Mouse (Mus musculus) intestine, embryonic 14.5 days (tissue): ENCODE measurements at regions not wholly inside any gene's neighbourhood (a gene's known extent, or its start where the extent isn't known, plus 50 kb on each side); places are given as distances from the start of the nearest gene placed in this dataset.
A peak's percentile ranks its signal among the peaks of the same experiment; 100 is the strongest.

Source experiments
- ATAC-seq: fragments of 200-750 bp; cut with Nextera tagmentation; replicated peaks from 2 replicates; pipeline ENCODE4 v1.8.0; 2017; ENCODE audit warnings: low read depth, moderate number of reproducible peaks, moderate TSS enrichment, moderate library complexity; ENCODE audit not compliant: low FRiP score, low TSS enrichment
- DNase-seq: peaks from one replicate; pipeline ENCODE4 v3.0.0-alpha.2; 2018; ENCODE audit warnings: low spot score
- H3K27ac ChIP-seq: fragments of 300-500 bp; sonication (generic); 2 replicates; pipeline ENCODE4 v1.5.1; 2014; ENCODE audit warnings: low read depth, mild to moderate bottlenecking, control low read depth
- H3K27me3 ChIP-seq: fragments of 300-500 bp; sonication (generic); replicated peaks from 2 replicates; pipeline ENCODE4 v1.6.1; 2014; ENCODE audit warnings: low read length, control low read depth; ENCODE audit not compliant: control insufficient read depth, insufficient read depth
- H3K36me3 ChIP-seq: fragments of 300-500 bp; sonication (generic); 2 replicates; pipeline ENCODE4 v1.6.1; 2014; ENCODE audit warnings: low read length, control low read depth; ENCODE audit not compliant: control insufficient read depth, insufficient read depth
- H3K4me1 ChIP-seq: fragments of 300-500 bp; sonication (generic); replicated peaks from 2 replicates; pipeline ENCODE4 v1.6.1; 2014; ENCODE audit warnings: low read length, control low read depth, mixed read lengths; ENCODE audit not compliant: control insufficient read depth, insufficient read depth
- H3K4me2 ChIP-seq: fragments of 300-500 bp; sonication (generic); 2 replicates; pipeline ENCODE4 v1.6.1; 2014; ENCODE audit warnings: low read length
- H3K4me3 ChIP-seq: fragments of 300-500 bp; sonication (generic); 2 replicates; pipeline ENCODE4 v1.5.1; 2014; ENCODE audit warnings: low read depth, low read length, control low read depth, mixed read lengths
- H3K9ac ChIP-seq: fragments of 300-500 bp; sonication (generic); 2 replicates; pipeline ENCODE4 v1.6.1; 2014; ENCODE audit warnings: mild to moderate bottlenecking, low read length
- H3K9me3 ChIP-seq: fragments of 300-500 bp; sonication (generic); 2 replicates; pipeline ENCODE4 v1.6.1; 2016; ENCODE audit warnings: low read length, control low read depth; ENCODE audit not compliant: control insufficient read depth
- WGBS: fragments of 180-500 bp; shearing (Covaris S2); extraction: QIAGEN DNeasy Blood & Tissue Kit; methylation state at CpG from one replicate; pipeline ENCODE4 v1.1.7; 2014; 5-methylcytosine and 5-hydroxymethylcytosine counted together

GRCm38 (mm10) chr12:106842396-106842795 is 646.0 kb upstream of the 3110018I06Rik start:
- no peaks in the 10 kb centered on the region for H3K36me3 ChIP-seq
- peak; percentile 66; the same call in 1 of the 2 replicates for ATAC-seq
- WGBS: 55% methylated on average over 8 of the region's 8 CpGs

GRCm38 (mm10) chr12:106851666-106852065 is 636.8 kb upstream of the 3110018I06Rik start:
- DNase-seq (no peak), ATAC-seq (no peak)
- Histone ChIP-seq H3K27ac (no peak overlapping the region), H3K9ac (no peak overlapping the region), H3K27me3 (no peaks in the 10 kb centered on the region), H3K4me3 (no peak overlapping the region), H3K4me1 (no peaks in the 10 kb centered on the region), H3K4me2 (no peak overlapping the region), H3K36me3 (no peaks in the 10 kb centered on the region), H3K9me3 (no peaks in the 10 kb centered on the region)
- WGBS: 79% methylated on average over 4 of the region's 4 CpGs

More at GRCm38 (mm10) chr12:106842396-106842795, 646.0 kb upstream of the 3110018I06Rik start:
- H3K4me1 ChIP-seq: 0 out of 2 replicates have a peak, but pooled peaks cover 6% of the 10 kb centered on the region
- DNase-seq: no peak
- H3K27ac ChIP-seq: no peak overlapping the region
- H3K4me2 ChIP-seq: no peak overlapping the region
- H3K4me3 ChIP-seq: no peak overlapping the region
- no peaks in the 10 kb centered on the region for H3K9me3 ChIP-seq
- H3K9ac ChIP-seq: no peak overlapping the region
- no peaks in the 10 kb centered on the region for H3K27me3 ChIP-seq

GRCm38 (mm10) chr12:106852736-106853135 is 635.7 kb upstream of the 3110018I06Rik start:
- Histone ChIP-seq H3K4me2 (no peak overlapping the region), H3K27ac (no peak overlapping the region), H3K9me3 (no peaks in the 10 kb centered on the region), H3K36me3 (no peaks in the 10 kb centered on the region), H3K9ac (no peak overlapping the region), H3K4me3 (no peak overlapping the region), H3K27me3 (no peaks in the 10 kb centered on the region), H3K4me1 (no peaks in the 10 kb centered on the region)
- ATAC-seq (no peak), DNase-seq (no peak)
- 76% methylated on average over 8 of the region's 8 CpGs for WGBS

DNA sequence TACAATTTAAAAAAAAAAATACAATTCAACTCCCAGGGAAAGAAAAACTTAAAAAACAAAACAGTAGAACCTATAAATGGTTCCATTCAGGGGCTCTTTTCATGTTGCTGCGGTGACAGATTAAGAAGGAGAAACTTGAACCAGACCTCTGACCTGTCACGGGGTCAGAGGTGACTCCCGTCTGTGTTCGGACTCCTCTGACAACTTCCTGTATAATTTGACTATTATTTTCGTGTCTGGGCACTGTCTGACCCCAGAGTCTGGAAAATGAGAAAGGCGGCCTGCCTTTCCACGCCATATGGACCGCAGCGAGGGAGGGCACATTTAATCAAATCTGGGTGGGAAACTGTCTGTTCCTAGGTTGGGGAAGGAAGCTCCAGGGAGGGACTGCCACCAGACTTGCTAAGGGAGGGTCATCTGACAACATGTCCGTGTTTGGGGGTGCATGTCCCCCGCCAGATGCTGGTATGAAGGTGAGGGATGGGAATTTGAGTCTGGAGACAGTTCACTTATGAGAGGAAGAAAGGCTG is 634.7 kb upstream of the 3110018I06Rik start:
- DNase-seq (no peak), ATAC-seq (no peak)
- Histone ChIP-seq H3K27ac (no peak overlapping the region), H3K9ac (no peak overlapping the region), H3K4me2 (no peak overlapping the region), H3K27me3 (no peaks in the 10 kb centered on the region), H3K9me3 (no peaks in the 10 kb centered on the region), H3K4me1 (no peaks in the 10 kb centered on the region), H3K36me3 (no peaks in the 10 kb centered on the region), H3K4me3 (no peak overlapping the region)
- 34% methylated on average over 11 of the region's 11 CpGs for WGBS

DNA sequence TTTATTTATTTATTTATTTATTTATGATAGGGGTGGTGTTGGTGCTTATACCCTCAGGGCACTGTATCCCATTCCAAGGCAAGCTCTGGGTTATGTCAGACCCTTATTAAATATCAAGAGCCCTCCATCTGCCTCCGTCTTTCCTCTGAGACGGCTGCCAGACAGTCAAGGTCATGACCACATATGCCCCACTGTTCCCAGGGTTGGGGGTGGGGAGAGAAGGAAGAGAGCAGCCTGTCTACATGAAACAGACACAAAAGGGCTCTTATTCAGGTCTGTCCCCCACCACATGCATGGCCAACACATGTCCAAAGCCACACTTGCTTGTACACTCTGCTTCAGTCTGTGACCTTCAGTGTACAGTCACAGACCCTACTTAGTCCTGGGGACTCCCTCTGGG is 632.9 kb upstream of the 3110018I06Rik start:
- H3K36me3 ChIP-seq: no peaks in the 10 kb centered on the region

GRCm38 (mm10) chr12:106861638-106862037 is 626.8 kb upstream of the 3110018I06Rik start:
- H3K36me3 ChIP-seq: no peaks in the 10 kb centered on the region
- H3K27me3 ChIP-seq: no peaks in the 10 kb centered on the region
- no peak overlapping the region for H3K4me3 ChIP-seq
- no peaks in the 10 kb centered on the region for H3K4me1 ChIP-seq
- H3K9ac ChIP-seq: no peak overlapping the region
- H3K9me3 ChIP-seq: no peaks in the 10 kb centered on the region
- H3K27ac ChIP-seq: no peak overlapping the region
- 85% methylated on average over 5 of the region's 5 CpGs for WGBS
- DNase-seq (no peak), ATAC-seq (no peak)
- H3K4me2 ChIP-seq: no peak overlapping the region

More for the DNA sequence above, 632.9 kb upstream of the 3110018I06Rik start:
- no peaks in the 10 kb centered on the region for H3K27me3 ChIP-seq
- no peak overlapping the region for H3K9ac ChIP-seq
- no peak for ATAC-seq
- WGBS: 46% methylated on average over 2 of the region's 2 CpGs
- H3K27ac ChIP-seq: no peak overlapping the region
- H3K4me1 ChIP-seq: no peaks in the 10 kb centered on the region
- no peak overlapping the region for H3K4me3 ChIP-seq
- no peak for DNase-seq
- no peaks in the 10 kb centered on the region for H3K9me3 ChIP-seq
- no peak overlapping the region for H3K4me2 ChIP-seq

DNA sequence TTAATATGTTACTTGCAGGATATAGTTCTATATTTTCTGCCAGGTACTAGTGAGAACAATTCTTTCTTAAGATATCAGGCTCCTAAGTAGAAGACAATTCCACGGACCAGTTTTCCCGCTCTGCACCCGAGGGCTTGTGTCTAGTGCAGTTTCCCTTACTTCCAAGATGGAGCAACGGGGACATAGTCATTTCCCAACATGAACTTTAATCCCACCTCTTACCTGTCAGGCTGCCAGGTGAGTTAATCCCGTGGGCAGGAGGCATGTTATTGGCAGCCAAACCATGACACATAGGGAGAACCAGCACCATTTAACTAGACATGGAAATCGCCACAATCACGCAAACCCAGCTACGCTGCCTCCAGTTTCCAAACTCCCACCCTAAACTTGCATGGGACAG is 624.4 kb upstream of the 3110018I06Rik start:
- H3K27me3 ChIP-seq: no peaks in the 10 kb centered on the region
- ATAC-seq: no peak
- WGBS: 92% methylated on average over 8 of the region's 8 CpGs

GRCm38 (mm10) chr12:106868036-106868435 is 620.4 kb upstream of the 3110018I06Rik start:
- no peak overlapping the region for H3K4me2 ChIP-seq
- H3K9ac ChIP-seq: no peak overlapping the region
- H3K9me3 ChIP-seq: no peaks in the 10 kb centered on the region
- WGBS: 80% methylated on average over 6 of the region's 6 CpGs
- no peak overlapping the region for H3K27ac ChIP-seq
- H3K4me3 ChIP-seq: no peak overlapping the region
- no peaks in the 10 kb centered on the region for H3K4me1 ChIP-seq
- ATAC-seq: no peak
- no peaks in the 10 kb centered on the region for H3K36me3 ChIP-seq
- H3K27me3 ChIP-seq: no peaks in the 10 kb centered on the region
- DNase-seq: no peak

More for the DNA sequence above, 624.4 kb upstream of the 3110018I06Rik start:
- H3K4me2 ChIP-seq: no peak overlapping the region
- no peaks in the 10 kb centered on the region for H3K4me1 ChIP-seq
- H3K9me3 ChIP-seq: no peaks in the 10 kb centered on the region
- no peak overlapping the region for H3K4me3 ChIP-seq
- no peak overlapping the region for H3K27ac ChIP-seq
- DNase-seq: no peak
- H3K36me3 ChIP-seq: no peaks in the 10 kb centered on the region
- H3K9ac ChIP-seq: no peak overlapping the region

DNA sequence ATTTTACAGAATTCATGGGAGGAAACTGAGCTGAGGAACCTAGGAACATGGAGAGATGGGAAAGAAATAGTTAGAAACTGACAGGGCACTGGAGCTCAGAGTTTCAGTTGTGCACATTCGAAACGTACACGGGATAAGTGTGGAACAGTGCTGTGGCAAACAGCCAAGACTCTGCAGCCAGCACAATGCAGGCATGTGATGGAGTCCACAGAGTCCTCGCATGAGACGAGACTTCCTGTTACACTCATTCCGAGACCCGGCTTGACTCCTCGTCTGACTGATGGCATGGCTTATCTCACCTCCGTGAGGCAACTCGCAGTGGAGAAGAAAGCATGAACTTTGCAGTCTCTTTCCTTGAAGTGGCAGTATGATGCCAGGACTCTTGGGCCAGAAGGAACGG is 617.0 kb upstream of the 3110018I06Rik start:
- H3K9ac ChIP-seq: no peak overlapping the region
- H3K4me3 ChIP-seq: no peak overlapping the region
- ATAC-seq (no peak), DNase-seq (no peak)
- no peaks in the 10 kb centered on the region for H3K36me3 ChIP-seq
- H3K27me3 ChIP-seq: no peaks in the 10 kb centered on the region
- no peaks in the 10 kb centered on the region for H3K9me3 ChIP-seq
- 41% methylated on average over 11 of the region's 11 CpGs for WGBS
- H3K4me1 ChIP-seq: no peaks in the 10 kb centered on the region
- no peak overlapping the region for H3K4me2 ChIP-seq
- H3K27ac ChIP-seq: no peak overlapping the region
